Mouse (Mus musculus) heart, adult 18-20 months (tissue): ENCODE data around the gene Clcn1. TPM values are rescaled to one million over a fixed set of nuclear protein-coding genes. Genes with fewer than 3 reads are reported as not detected.

ENCODE experiments used
- DNase-seq, 2 experiments: peaks; one replicate each; pipeline ENCODE4 v3.0.0; 2021 to 2022; ENCODE audit warnings: mixed read lengths in 1 of 2
- total RNA-seq, 2 experiments: library from RNA; stranded (reverse); gene quantifications; 2 replicates each; pipeline ENCODE4 v1.2.3; 2021

Gene Clcn1
- total RNA-seq, 2 experiments from 2014 or later: 3.7 to 4.7 TPM

GRCm38 (mm10) chr6:42350021-42350967, 63.8 kb downstream of the Clcn1 start:
- DNase-seq: peak; percentile 88

- DNase-seq: peak in 1 of 2 experiments; percentile 41
Measured at GRCm38 (mm10) chr6:42350968-42351775, 64.7 kb downstream of the Clcn1 start.

DNA sequence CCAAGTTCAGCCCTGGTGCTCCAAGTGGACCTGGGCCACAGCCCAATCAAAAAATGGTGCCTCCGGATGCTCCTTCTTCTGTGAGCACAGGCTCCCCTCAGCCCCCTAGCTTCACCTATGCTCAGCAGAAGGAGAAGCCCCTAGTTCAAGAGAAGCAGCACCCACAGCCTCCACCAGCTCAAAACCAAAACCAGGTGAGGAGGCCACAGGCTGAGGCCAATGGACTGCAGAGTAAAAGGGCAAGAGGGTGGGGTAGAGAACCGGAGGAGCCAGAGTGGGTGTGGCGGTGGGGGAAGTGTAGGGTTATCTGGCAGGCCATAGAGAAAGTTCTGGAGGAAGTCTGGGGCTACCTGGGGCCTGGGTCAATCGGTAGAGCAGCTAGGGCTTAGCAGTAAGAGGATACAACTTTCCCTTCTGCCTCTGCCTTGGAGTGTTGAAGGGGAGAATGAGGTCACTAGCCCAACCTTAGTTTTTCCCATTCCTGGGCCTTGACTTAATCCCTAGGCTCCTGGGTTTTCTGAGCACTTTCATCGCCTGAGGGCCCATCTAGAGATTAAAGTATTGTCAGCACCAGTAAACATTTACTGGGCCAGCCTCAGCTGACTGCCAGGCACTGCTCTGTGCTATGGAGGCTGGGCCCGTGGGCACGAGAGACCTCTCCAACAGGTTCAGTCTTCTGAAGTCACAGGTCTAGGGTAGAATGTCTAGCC, 65.4 kb downstream of the Clcn1 start:
- DNase-seq: peak; percentile 52 to 66

GRCm38 (mm10) chr6:42352486-42352846, 66.0 kb downstream of the Clcn1 start:
- no peak for DNase-seq

GRCm38 (mm10) chr6:42353180-42353579, 66.7 kb downstream of the Clcn1 start:
- DNase-seq: peak; percentile 48 to 71

DNA sequence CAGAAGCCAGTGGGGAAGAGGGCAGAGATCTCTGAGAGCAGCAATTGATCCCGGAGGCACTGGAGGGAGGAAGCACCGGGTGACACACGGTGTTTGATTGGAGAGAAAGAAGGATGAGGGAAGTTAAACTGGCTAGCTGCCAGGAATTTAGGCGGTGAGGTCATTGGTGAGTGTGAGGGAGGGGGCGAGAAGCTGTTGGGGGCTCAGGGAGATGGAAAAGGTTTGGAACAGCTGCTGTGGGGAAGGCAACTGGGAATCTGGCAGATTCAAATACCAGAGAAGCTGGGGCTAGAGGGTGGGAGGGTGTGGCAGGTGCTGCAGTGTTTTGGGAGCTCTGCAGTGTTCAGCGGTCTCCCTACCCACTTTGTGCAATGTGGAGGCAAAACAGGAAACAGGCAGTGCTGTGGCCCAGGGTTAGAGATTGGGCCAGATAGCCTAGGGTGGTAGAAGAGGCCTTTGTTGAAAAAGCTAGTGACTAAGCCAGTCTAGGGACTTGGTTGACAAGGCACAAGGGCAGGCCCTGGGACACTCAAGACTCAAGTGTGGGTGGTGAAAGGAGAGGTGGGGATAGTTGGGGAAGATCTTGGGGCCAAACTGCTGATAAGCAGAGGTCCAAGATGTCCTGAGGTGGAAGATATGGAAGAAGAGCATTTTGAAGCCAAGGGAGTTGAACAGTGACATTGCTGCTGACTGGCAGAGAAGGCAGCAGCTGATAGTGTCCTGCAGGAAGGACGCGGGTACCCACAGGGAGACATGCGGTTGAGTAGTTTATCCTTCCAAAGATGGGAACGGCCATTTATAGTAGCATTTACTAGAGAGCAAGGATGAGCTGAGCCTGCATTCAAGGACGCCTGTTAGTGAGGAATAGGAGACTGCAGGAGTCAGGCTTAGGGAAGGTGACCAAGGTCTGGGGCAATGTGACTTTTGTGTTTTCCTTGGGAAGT, 67.9 kb downstream of the Clcn1 start:
- DNase-seq: peak; percentile 72 to 73

- DNase-seq: no peak
Measured at GRCm38 (mm10) chr6:42355366-42355765, 68.9 kb downstream of the Clcn1 start.

GRCm38 (mm10) chr6:42355794-42356600, 69.5 kb downstream of the Clcn1 start:
- DNase-seq: no peak

DNA sequence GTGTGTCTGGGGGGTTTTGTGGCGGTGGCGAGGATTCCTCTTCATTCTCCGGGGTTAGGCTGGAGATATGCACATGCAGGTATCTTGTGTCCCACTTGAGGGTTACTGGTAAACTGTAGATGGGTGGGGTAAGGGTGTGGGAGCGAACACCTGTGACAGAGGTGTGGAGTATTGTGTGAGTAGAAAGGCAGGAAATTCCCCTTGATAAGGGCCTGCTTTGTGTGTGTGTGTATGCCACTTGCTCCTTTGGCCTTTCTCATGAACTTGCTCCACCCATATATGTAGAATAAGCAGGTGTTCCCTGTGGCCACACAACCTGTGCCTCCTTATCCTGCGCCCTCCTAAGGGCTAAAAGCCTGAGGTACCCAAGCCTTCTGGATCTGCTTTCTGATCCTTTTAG, 70.4 kb downstream of the Clcn1 start:
- no peak for DNase-seq

- no peak for DNase-seq
Measured at GRCm38 (mm10) chr6:42357901-42358300, 71.4 kb downstream of the Clcn1 start.

DNA sequence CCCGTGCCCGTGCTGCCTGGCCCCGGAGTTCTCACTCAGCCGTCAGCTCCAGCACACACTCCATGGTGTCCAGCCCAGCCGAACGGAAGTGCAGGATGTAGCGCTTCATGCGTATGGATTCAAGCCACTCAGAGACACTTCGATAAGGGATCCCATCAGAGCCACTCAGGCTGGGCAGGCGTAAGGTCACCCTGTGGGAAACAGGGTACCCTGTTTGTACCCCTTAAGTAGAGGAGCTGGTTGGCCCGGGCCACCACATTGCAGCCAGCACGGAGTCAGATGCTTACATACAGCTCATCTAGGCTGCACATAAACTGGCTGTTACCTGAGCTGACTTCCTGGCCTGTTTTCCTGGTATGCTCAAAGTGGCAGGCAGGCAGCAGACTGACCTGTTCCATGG, 72.4 kb downstream of the Clcn1 start:
- no peak for DNase-seq

DNA sequence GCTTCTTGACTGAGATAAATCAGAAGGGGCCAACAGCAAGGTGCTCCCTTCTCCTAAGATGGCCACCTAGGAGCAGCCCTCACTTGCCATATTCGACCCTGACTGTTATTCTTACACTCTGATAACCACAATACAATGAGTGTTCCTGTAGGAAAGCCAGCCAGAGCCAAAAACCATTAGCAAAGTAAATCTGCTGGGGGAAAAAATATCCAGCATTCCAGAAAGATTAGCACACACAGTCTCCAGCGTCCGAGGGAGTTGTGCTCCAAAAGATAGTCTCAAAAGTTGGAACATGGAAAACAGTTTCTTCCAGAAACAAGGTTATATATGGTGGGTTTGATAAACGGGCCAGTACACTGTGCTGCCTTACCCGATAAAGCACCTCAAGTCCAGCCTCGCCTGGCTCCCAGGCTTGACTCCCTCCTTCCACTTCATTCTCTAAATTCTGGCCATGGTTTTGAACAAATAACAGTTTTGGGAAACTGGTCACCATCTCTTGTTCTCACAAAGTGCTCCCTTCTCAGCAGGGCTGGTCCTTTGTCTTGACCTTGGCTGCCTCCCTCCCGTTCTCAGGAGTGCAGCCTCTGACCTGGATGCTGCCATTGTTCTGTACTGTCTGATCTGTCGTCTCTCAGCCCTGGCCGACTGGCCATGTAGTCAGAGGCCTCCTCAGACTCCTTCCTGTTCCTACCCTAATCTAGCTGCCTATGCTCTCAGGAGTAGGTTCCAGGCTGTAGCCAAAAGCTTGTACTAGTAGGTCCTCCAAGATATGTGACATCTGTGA, 73.1 kb downstream of the Clcn1 start:
- peak; percentile 65 to 78 for DNase-seq

GRCm38 (mm10) chr6:42360231-42360840, 73.9 kb downstream of the Clcn1 start:
- DNase-seq: no peak

DNA sequence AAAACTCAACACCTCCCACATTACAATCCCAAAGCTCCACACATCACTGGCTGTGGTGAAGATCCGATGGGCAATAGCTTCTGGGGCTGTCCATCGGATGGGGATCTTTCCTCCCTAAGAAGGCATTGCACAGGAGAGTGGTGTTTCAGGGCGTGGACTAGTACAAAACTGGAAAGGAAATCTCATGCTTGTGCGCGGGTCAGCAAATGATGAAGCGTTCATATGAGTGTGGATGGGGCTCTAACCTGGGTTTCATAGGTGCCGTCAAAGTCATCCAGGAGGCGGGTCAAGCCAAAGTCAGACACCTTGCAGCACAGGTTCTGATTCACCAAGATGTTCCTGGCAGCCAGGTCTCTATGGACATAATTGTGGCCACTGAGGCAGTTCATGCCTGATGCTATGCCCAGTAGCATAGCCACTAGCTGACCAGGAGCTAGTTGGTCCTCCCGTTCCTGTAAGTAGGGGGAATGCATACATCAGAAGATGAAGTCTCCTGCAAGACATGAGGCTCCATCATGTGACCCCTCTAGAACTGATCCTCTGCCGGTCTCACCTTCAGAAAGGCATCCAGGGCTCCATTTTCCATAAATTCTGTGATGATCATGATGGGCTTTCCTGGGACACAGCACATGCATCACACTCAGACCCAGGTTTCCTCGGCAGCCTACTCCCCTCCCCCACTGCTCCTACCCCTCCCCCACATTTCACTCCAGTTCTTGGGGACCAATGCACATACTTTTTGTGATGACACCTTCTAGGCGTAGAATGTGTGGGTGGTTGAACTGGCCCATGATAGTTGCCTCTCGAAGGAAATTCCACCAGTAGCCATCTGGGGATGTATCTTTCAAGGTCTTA, 74.8 kb downstream of the Clcn1 start:
- no peak for DNase-seq

DNA sequence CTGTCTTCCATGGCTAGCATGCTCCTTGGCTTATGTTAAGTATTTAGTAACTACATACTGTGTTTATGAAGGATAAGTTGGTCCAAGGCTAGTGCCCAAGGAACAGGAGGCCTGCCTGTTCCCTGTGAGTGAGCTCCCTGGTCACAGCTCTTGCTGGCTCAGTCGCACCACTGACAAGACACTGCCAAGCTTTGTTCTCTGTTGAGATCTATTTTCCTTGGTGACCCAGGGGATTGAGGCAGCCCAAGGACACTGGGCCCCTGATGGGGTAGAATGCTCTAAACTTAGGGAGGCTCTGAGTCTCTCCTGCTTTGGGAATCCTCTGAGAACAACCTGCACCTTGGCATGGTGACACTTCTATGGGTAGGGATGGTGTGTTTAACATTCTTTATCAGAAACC, 75.6 kb downstream of the Clcn1 start:
- DNase-seq: peak in 1 of 2 experiments; percentile 28

DNA sequence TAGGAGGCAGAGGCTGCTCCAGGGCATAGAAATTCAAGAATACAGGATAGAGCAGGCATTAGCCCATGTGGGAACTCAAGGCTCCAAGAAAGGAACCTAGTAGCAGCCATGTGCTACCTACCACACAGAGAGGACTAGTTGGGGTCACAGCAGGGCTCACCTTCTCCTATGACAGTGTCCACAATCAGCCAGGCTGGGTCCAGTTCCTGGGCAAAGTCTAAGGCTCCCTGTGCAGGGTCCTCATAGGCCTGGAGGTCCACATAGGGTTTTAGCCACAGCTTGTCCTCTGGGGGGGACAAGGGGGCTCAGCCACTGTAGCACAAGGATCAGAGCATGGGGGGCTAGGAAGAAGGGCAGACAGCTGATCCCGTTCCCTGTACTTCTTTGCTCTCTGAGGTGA, 76.0 kb downstream of the Clcn1 start:
- DNase-seq: no peak

GRCm38 (mm10) chr6:42362974-42363373, 76.5 kb downstream of the Clcn1 start:
- peak in 1 of 2 experiments; percentile 32 for DNase-seq

DNA sequence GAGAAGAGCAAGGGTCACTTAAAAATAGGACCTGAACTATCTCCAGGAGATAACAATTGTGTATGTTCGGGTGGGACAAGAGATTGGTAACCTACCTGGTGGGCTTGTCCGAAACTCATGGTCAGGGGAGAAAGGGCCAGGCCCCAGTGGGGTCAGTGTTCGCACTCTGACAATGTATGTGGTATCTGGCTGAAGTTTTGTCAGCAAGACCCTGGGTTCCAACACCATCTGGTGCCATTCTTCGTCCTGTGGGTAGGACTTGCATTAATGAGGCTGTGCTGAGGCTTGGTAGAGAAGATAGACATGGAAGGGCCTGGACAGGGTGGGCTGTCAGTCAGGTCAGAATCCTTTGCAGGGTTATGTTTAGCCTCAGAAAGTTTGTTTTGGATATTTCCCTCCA, 77.6 kb downstream of the Clcn1 start:
- DNase-seq: no peak
